Mouse (Mus musculus): ENCODE results near the gene Tpmt. TPM values are rescaled to one million over a fixed set of nuclear protein-coding genes. Genes with fewer than 3 reads are reported as not detected.

The Tpmt gene
- polyA plus RNA-seq, 1 experiment from 2014 or later, result 29.1 TPM

GRCm38 (mm10) chr13:46997355-46997754 lies 47.2 kb downstream of the Tpmt start:
- Histone ChIP-seq H3K4me1 (peaks cover 2% of the 10 kb centered on the region; the same call in 1 of the 2 replicates), H3K27me3 (no peaks in the 10 kb centered on the region), H3K4me3 (replicated peaks) (no peak overlapping the region), H3K36me3 (no peaks in the 10 kb centered on the region), H3K27ac (no peak overlapping the region), H3K9me3 (replicated peaks) (no peaks in the 10 kb centered on the region), H3K4me2 (no peak overlapping the region), H3K9ac (no peak overlapping the region)
- ATAC-seq (replicated peaks; ENCODE audit: low FRiP score), result no peak
- WGBS, result 58% methylated on average over 4 of the region's 4 CpGs

GRCm38 (mm10) chr13:46993274-46993551 lies 51.3 kb downstream of the Tpmt start:
- H3K27me3 ChIP-seq, result no peaks in the 10 kb centered on the region
- WGBS, result 83% methylated on average over 2 of the region's 2 CpGs
- no peaks in the 10 kb centered on the region for H3K36me3 ChIP-seq
- no peak overlapping the region for H3K27ac ChIP-seq
- H3K4me3 ChIP-seq (replicated peaks), result no peak overlapping the region
- no peak overlapping the region for H3K9ac ChIP-seq
- no peak overlapping the region for H3K4me2 ChIP-seq
- ATAC-seq (replicated peaks; ENCODE audit: low FRiP score), result no peak
- no peaks in the 10 kb centered on the region for H3K9me3 ChIP-seq (replicated peaks)
- peaks cover 2% of the 10 kb centered on the region; the same call in 1 of the 2 replicates for H3K4me1 ChIP-seq

DNA sequence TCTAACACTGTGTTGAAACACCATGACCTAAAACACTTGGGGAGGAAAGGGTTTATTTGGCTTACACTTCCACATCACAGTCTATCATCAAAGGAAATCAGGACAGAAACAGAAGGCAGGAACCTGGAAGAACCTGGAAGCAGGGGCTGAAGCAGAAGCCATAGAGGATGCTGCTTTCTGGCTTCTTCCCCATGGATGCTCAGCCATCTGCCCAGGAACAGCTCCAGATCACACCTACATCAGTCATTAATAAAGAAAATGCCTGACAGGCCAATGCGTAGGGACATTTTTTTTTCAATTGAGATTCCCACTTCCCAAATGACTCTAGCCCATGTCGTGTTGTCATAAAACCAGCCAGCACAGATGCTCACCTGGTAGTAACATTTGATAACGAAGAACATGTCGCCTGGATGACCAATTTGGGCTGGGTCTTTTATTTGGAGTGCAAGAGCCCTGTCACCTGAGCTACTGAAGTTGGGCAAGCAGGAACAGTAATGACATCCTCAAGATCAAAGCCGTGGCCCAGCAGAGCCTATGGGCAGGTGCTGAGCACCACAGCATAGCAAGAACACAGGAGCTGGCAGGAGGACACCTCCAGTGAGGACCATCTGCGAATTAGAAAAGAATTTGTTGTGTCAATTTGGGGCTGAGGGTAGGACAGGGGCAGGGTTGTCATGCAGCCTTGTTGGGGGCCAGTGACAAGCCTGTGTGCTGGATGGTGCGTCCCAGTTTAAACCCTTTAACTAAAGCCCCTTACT lies 51.8 kb downstream of the Tpmt start:
- Histone ChIP-seq H3K27ac (no peak overlapping the region), H3K4me3 (replicated peaks) (no peak overlapping the region), H3K36me3 (no peaks in the 10 kb centered on the region), H3K9ac (no peak overlapping the region), H3K27me3 (no peaks in the 10 kb centered on the region), H3K4me1 (peaks cover 2% of the 10 kb centered on the region; the same call in 1 of the 2 replicates), H3K4me2 (no peak overlapping the region), H3K9me3 (replicated peaks) (no peaks in the 10 kb centered on the region)
- ATAC-seq (replicated peaks; ENCODE audit: low FRiP score), result no peak
- WGBS, result 79% methylated on average over 7 of the region's 7 CpGs

GRCm38 (mm10) chr13:46990376-46991011 lies 54.0 kb downstream of the Tpmt start:
- Histone ChIP-seq H3K4me3 (replicated peaks) (no peak overlapping the region), H3K27me3 (no peaks in the 10 kb centered on the region), H3K9me3 (replicated peaks) (no peaks in the 10 kb centered on the region), H3K36me3 (no peaks in the 10 kb centered on the region), H3K27ac (no peak overlapping the region), H3K9ac (no peak overlapping the region), H3K4me2 (no peak overlapping the region), H3K4me1 (peaks cover 2% of the 10 kb centered on the region; the same call in 1 of the 2 replicates)
- ATAC-seq (replicated peaks; ENCODE audit: low FRiP score), result no peak
- 32% methylated on average over 4 of the region's 4 CpGs for WGBS

DNA sequence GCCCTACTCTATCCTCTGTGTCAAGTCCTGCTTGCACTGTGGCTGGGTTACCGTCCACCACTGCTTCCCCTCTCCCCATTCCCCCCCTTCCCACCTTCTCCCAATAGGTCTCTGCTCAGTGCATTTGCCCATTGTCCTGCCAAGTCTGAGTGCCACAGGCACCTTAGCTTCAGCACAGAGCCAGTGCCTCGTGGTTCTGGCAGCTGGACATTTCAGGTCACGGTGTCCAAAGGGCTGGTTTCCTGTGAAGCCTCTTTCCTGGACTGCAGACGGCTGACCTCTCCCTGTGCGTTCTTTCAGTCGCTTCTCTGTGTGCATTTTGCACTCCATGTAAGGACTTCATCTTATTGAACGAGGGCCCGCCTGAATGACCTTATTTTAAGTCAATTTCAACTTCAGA lies 56.6 kb downstream of the Tpmt start:
- 72% methylated on average over 8 of the region's 8 CpGs for WGBS
- no peaks in the 10 kb centered on the region for H3K27me3 ChIP-seq
- H3K9me3 ChIP-seq (replicated peaks), result no peaks in the 10 kb centered on the region
- no peak overlapping the region for H3K9ac ChIP-seq
- H3K36me3 ChIP-seq, result no peaks in the 10 kb centered on the region
- no peak overlapping the region for H3K4me3 ChIP-seq (replicated peaks)
- no peak for ATAC-seq (replicated peaks; ENCODE audit: low FRiP score)
- H3K27ac ChIP-seq, result no peak overlapping the region
- no peak overlapping the region for H3K4me2 ChIP-seq
- no peaks in the 10 kb centered on the region for H3K4me1 ChIP-seq

DNA sequence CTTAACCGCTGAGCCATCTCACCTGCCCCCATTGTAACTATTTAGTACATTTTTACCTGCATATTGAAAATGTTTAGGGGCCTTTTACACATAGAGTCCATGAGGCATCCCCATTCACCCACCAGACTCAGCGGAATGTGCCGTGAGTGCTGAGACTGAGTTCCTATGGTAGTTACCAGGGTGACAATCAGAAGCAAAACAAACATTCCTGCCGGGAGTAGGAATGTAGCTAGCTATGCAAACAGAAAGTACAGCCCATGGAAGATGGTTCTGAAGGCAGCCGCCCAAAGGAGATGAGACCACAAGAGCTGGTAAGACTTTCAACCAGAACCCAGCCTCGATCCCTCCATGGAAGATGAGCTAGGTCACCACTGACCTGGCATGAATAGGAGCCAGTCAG lies 58.3 kb downstream of the Tpmt start:
- H3K4me1 ChIP-seq, result no peaks in the 10 kb centered on the region
- no peaks in the 10 kb centered on the region for H3K27me3 ChIP-seq
- WGBS, result 72% methylated on average over 6 of the region's 6 CpGs
- H3K9me3 ChIP-seq (replicated peaks), result no peaks in the 10 kb centered on the region
- H3K36me3 ChIP-seq, result no peaks in the 10 kb centered on the region
- ATAC-seq (replicated peaks; ENCODE audit: low FRiP score), result no peak
- no peak overlapping the region for H3K9ac ChIP-seq
- no peak overlapping the region for H3K4me3 ChIP-seq (replicated peaks)
- no peak overlapping the region for H3K27ac ChIP-seq
- no peak overlapping the region for H3K4me2 ChIP-seq

DNA sequence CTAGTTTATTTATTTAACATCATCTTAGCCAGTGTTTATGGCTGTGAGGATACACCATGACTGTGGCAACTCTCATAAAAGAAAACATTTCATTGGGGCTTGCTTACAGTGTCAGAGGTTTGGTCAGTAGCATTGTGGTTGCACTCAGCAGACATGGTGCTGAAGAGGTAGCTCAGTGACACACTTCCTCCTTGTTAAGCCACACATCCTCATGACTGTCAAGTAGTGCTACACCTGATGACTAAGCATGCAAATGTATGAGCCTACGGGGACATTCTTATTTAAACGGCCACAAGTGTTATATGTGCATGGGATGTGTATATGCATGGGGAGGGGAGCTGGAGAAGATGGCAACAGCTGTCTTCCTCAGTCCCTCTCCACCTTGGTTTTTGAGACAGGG lies 60.7 kb downstream of the Tpmt start:
- ATAC-seq (replicated peaks; ENCODE audit: low FRiP score), result no peak
- Histone ChIP-seq H3K36me3 (no peaks in the 10 kb centered on the region), H3K4me1 (0 out of 2 replicates have a peak, but pooled peaks cover 5% of the 10 kb centered on the region), H3K4me2 (no peak overlapping the region), H3K9me3 (replicated peaks) (no peaks in the 10 kb centered on the region), H3K27me3 (no peaks in the 10 kb centered on the region), H3K9ac (no peak overlapping the region), H3K27ac (no peak overlapping the region), H3K4me3 (replicated peaks) (no peak overlapping the region)
- 87% methylated on average over 2 of the region's 2 CpGs for WGBS

GRCm38 (mm10) chr13:46979836-46980490 lies 64.6 kb downstream of the Tpmt start:
- 56% methylated on average over 13 of the region's 13 CpGs for WGBS
- H3K4me3 ChIP-seq (replicated peaks), result no peak overlapping the region
- H3K9ac ChIP-seq, result no peak overlapping the region
- H3K4me2 ChIP-seq, result no peak overlapping the region
- H3K4me1 ChIP-seq, result 0 out of 2 replicates have a peak, but pooled peaks cover 9% of the 10 kb centered on the region
- ATAC-seq (replicated peaks; ENCODE audit: low FRiP score), result no peak
- no peaks in the 10 kb centered on the region for H3K9me3 ChIP-seq (replicated peaks)
- no peaks in the 10 kb centered on the region for H3K36me3 ChIP-seq
- H3K27me3 ChIP-seq, result no peaks in the 10 kb centered on the region
- no peak overlapping the region for H3K27ac ChIP-seq

GRCm38 (mm10) chr13:46976532-46976931 lies 68.0 kb downstream of the Tpmt start:
- Histone ChIP-seq H3K4me1 (0 out of 2 replicates have a peak, but pooled peaks cover 9% of the 10 kb centered on the region), H3K9ac (no peak overlapping the region), H3K4me3 (replicated peaks) (no peak overlapping the region), H3K27me3 (no peaks in the 10 kb centered on the region), H3K36me3 (no peaks in the 10 kb centered on the region), H3K27ac (no peak overlapping the region), H3K4me2 (no peak overlapping the region), H3K9me3 (replicated peaks) (no peaks in the 10 kb centered on the region)
- no peak for ATAC-seq (replicated peaks; ENCODE audit: low FRiP score)
- WGBS, result 91% methylated on average over 7 of the region's 7 CpGs

GRCm38 (mm10) chr13:46975930-46976329 lies 68.6 kb downstream of the Tpmt start:
- no peak for ATAC-seq (replicated peaks; ENCODE audit: low FRiP score)
- H3K27ac ChIP-seq, result no peak overlapping the region
- no peak overlapping the region for H3K4me2 ChIP-seq
- H3K4me1 ChIP-seq, result 0 out of 2 replicates have a peak, but pooled peaks cover 9% of the 10 kb centered on the region
- H3K4me3 ChIP-seq (replicated peaks), result no peak overlapping the region
- no peaks in the 10 kb centered on the region for H3K36me3 ChIP-seq
- 43% methylated on average over 4 of the region's 4 CpGs for WGBS
- no peaks in the 10 kb centered on the region for H3K27me3 ChIP-seq
- no peaks in the 10 kb centered on the region for H3K9me3 ChIP-seq (replicated peaks)
- no peak overlapping the region for H3K9ac ChIP-seq

DNA sequence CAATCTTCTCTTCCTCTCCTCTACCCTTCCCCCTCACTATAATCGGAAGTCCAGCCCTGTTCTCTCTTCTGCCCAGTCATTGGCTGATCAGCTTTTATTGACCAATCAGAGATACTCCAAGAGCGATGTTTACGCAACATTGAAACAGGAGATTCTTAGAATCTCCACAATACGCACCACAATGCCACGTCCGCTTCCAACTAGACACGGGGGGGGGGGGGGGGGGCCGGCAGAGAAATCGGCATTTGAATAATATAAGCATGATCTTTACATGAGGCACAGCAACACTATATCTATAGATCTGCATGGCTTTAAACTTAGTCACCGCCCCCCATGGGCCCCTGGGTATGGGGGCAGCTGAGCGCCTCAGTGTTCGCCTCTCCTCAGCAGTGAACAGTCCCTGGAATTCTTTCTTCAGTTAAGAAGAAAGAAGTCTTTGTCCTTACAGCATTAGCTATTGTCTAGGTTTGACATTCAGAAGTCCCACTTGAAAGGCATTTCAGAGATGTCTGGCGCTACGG lies 69.4 kb downstream of the Tpmt start:
- no peak for ATAC-seq (replicated peaks; ENCODE audit: low FRiP score)
- no peak overlapping the region for H3K27ac ChIP-seq
- H3K9ac ChIP-seq, result no peak overlapping the region
- 0 out of 2 replicates have a peak, but pooled peaks cover 8% of the 10 kb centered on the region for H3K4me1 ChIP-seq
- no peaks in the 10 kb centered on the region for H3K9me3 ChIP-seq (replicated peaks)
- H3K4me3 ChIP-seq (replicated peaks), result no peak overlapping the region
- no peaks in the 10 kb centered on the region for H3K36me3 ChIP-seq
- no peaks in the 10 kb centered on the region for H3K27me3 ChIP-seq
- WGBS, result 70% methylated on average over 14 of the region's 14 CpGs
- H3K4me2 ChIP-seq, result 0 out of 2 replicates have a peak overlapping the region, but pooled peaks have one; percentile 7

Data from kidney, embryonic 15.5 days (tissue).